Mouse (Mus musculus): ENCODE measurements around the gene Bcat1. TPM values are rescaled to one million over a fixed set of nuclear protein-coding genes. Genes with fewer than 3 reads are reported as not detected.
A peak's percentile ranks its signal among the peaks of the same experiment; 100 is the strongest.

The Bcat1 gene
- 10 to 100 TPM; 11.4 to 34.6 TPM for total RNA-seq (2021)
- 0.48 and 0.57 TPM in 2 replicates for polyA plus RNA-seq (2012; rRNA removed)
- long read RNA-seq, full-length matches to known transcripts, result 1 of 27 reads
- long read RNA-seq, partial matches to known transcripts, result 15 of 27 reads
- long read RNA-seq, other reads (novel, unspliced or antisense), result 11 of 27 reads

- peak; percentile 38 for DNase-seq
These were observed at the start of gene Bcat1 for GRCm38 (mm10) chr6:145075548-145076224. Gene Bcat1 (minus strand): TSS chr6:145076184.

- peak; percentile 22 for DNase-seq
These were observed 49.7 kb upstream of the Bcat1 start for GRCm38 (mm10) chr6:145125591-145126113.

GRCm38 (mm10) chr6:145124621-145125020, 48.6 kb upstream of the Bcat1 start:
- no peak for DNase-seq

GRCm38 (mm10) chr6:145123136-145124060, 47.4 kb upstream of the Bcat1 start:
- DNase-seq, result no peak

GRCm38 (mm10) chr6:145122423-145123059, 46.6 kb upstream of the Bcat1 start:
- DNase-seq, result no peak

- DNase-seq, result peak; percentile 32
These were observed 45.8 kb upstream of the Bcat1 start for GRCm38 (mm10) chr6:145121590-145122420.

GRCm38 (mm10) chr6:145120787-145121589, 45.0 kb upstream of the Bcat1 start:
- DNase-seq, result peak; percentile 41

GRCm38 (mm10) chr6:145120086-145120485, 44.1 kb upstream of the Bcat1 start:
- no peak for DNase-seq

GRCm38 (mm10) chr6:145116098-145116672, 40.2 kb upstream of the Bcat1 start:
- DNase-seq, result no peak

- no peak for DNase-seq
These were observed 39.6 kb upstream of the Bcat1 start, which contains the start of gene Lrmp for GRCm38 (mm10) chr6:145115476-145116097. Gene Lrmp (plus strand): TSS chr6:145115653.

GRCm38 (mm10) chr6:145114561-145114960, 38.6 kb upstream of the Bcat1 start:
- DNase-seq, result no peak

GRCm38 (mm10) chr6:145112865-145113264, 36.9 kb upstream of the Bcat1 start:
- peak; percentile 77 for DNase-seq

GRCm38 (mm10) chr6:145110786-145111185, 34.8 kb upstream of the Bcat1 start:
- DNase-seq, result no peak

- no peak for DNase-seq
These were observed 30.3 kb upstream of the Bcat1 start for GRCm38 (mm10) chr6:145106163-145106842.

- no peak for DNase-seq
These were observed 29.5 kb upstream of the Bcat1 start for GRCm38 (mm10) chr6:145105439-145105838.

GRCm38 (mm10) chr6:145104241-145104939, 28.4 kb upstream of the Bcat1 start:
- no peak for DNase-seq

- no peak for DNase-seq
These were observed 24.9 kb upstream of the Bcat1 start for GRCm38 (mm10) chr6:145100923-145101322.

GRCm38 (mm10) chr6:145094431-145094830, 18.4 kb upstream of the Bcat1 start:
- DNase-seq, result no peak
